Mouse (Mus musculus) embryonic fibroblast, embryonic 13.5 days (primary cell): ENCODE results near the gene Hcn2. TPM values are rescaled to one million over a fixed set of nuclear protein-coding genes. Genes with fewer than 3 reads are reported as not detected.

Source experiments
- H3K27ac ChIP-seq: 2 replicates; pipeline ENCODE4 v1.5.1; 2012; ENCODE audit warnings: low read length, control low read depth, inconsistent platforms; ENCODE audit not compliant: insufficient read depth
- H3K4me1 ChIP-seq: 2 replicates; pipeline ENCODE4 v1.6.1; 2011; ENCODE audit warnings: low read length; ENCODE audit not compliant: control insufficient read depth, insufficient read depth
- H3K4me3 ChIP-seq: 2 replicates; pipeline ENCODE4 v1.5.1; 2011; ENCODE audit warnings: mild to moderate bottlenecking, control low read depth, low read length; ENCODE audit not compliant: insufficient read depth
- CTCF ChIP-seq: IDR thresholded peaks from 2 replicates; pipeline ENCODE4 v1.5.1; 2011; ENCODE audit warnings: mild to moderate bottlenecking, control low read depth, low read length, moderate library complexity, borderline replicate concordance; ENCODE audit not compliant: insufficient read depth
- POLR2A ChIP-seq: IDR thresholded peaks from 2 replicates; pipeline ENCODE4 v1.6.1; 2011; ENCODE audit warnings: low read depth, mild to moderate bottlenecking, control low read depth, low read length, moderate library complexity
- polyA plus RNA-seq: library from polyadenylated mRNA; stranded (reverse); fragments of >200 nt; gene quantifications from 2 replicates; pipeline ENCODE4 v1.2.4, GENCODE M21; 2011; ENCODE audit warnings: low read depth; ENCODE audit not compliant: missing spikeins, insufficient read length

The Hcn2 gene
- polyA plus RNA-seq, 1 experiment = 0.91 TPM

- no peak overlapping the region for H3K27ac ChIP-seq
- H3K4me3 ChIP-seq = no peak overlapping the region
- no peaks in the 10 kb centered on the region for H3K4me1 ChIP-seq
- no peak for TF ChIP-seq POLR2A
Observed at GRCm38 (mm10) chr10:79739234-79739633, 22.8 kb downstream of the Hcn2 start.

- Histone ChIP-seq H3K4me3 (no peak overlapping the region), H3K4me1 (no peaks in the 10 kb centered on the region), H3K27ac (no peak overlapping the region)
- TF ChIP-seq POLR2A = no peak
- TF ChIP-seq CTCF = no peak
Observed at GRCm38 (mm10) chr10:79740863-79741262, 24.4 kb downstream of the Hcn2 start.

- Histone ChIP-seq H3K4me1 (no peaks in the 10 kb centered on the region), H3K27ac (no peak overlapping the region), H3K4me3 (no peak overlapping the region)
- TF ChIP-seq CTCF (no peak), POLR2A (no peak)
Observed at GRCm38 (mm10) chr10:79743161-79743560, 26.7 kb downstream of the Hcn2 start.

- TF ChIP-seq POLR2A (no peak), CTCF (no peak)
- Histone ChIP-seq H3K4me3 (no peak overlapping the region), H3K27ac (no peak overlapping the region), H3K4me1 (no peaks in the 10 kb centered on the region)
Observed at GRCm38 (mm10) chr10:79743650-79744365, 27.4 kb downstream of the Hcn2 start.

- Histone ChIP-seq H3K4me1 (no peaks in the 10 kb centered on the region), H3K27ac (no peak overlapping the region), H3K4me3 (no peak overlapping the region)
- no peak for TF ChIP-seq POLR2A
- no peak for TF ChIP-seq CTCF
Observed at GRCm38 (mm10) chr10:79745411-79745810, 29.0 kb downstream of the Hcn2 start.

GRCm38 (mm10) chr10:79745898-79746773 lies 29.7 kb downstream of the Hcn2 start, which contains the start of gene Polrmt:
TSS of gene Polrmt (minus strand) at chr10:79746581.
- TF ChIP-seq CTCF = no peak
- TF ChIP-seq POLR2A = peak; percentile 75
- H3K4me3 ChIP-seq = peak within 1 kb of the TSS; percentile 90
- no peak within 1 kb of the TSS for H3K27ac ChIP-seq
- no peaks in the 10 kb centered on the region for H3K4me1 ChIP-seq

GRCm38 (mm10) chr10:79746774-79747151 lies 30.3 kb downstream of the Hcn2 start:
- no peak overlapping the region for H3K27ac ChIP-seq
- H3K4me1 ChIP-seq = no peaks in the 10 kb centered on the region
- no peak overlapping the region for H3K4me3 ChIP-seq
- TF ChIP-seq POLR2A (0 out of 2 replicates have a peak, but pooled peaks have one; percentile 16), CTCF (no peak)

- Histone ChIP-seq H3K4me3 (no peak overlapping the region), H3K27ac (no peak overlapping the region), H3K4me1 (no peaks in the 10 kb centered on the region)
- TF ChIP-seq CTCF (no peak), POLR2A (no peak)
Observed at GRCm38 (mm10) chr10:79748496-79748895, 32.1 kb downstream of the Hcn2 start.

GRCm38 (mm10) chr10:79754856-79755516 lies 38.6 kb downstream of the Hcn2 start, which contains the start of gene Fgf22:
TSS of gene Fgf22 (plus strand) at chr10:79755076.
- TF ChIP-seq POLR2A (no peak), CTCF (no peak)
- H3K4me1 ChIP-seq = no peaks in the 10 kb centered on the region
- no peak within 1 kb of the TSS for H3K4me3 ChIP-seq
- no peak within 1 kb of the TSS for H3K27ac ChIP-seq
